Mouse (Mus musculus) activated CD4-positive, CD25-positive, alpha-beta regulatory T cell (primary cell): ENCODE results near the gene Ccdc182. TPM values are rescaled to one million over a fixed set of nuclear protein-coding genes. Genes with fewer than 3 reads are reported as not detected.

Experiments used
- polyA plus RNA-seq, 2 experiments: library from polyadenylated mRNA; unstranded; fragments of 100-300 nt; shearing (Covaris generic); gene quantifications; one replicate each; pipeline ENCODE4 v1.2.1; 2017

Gene Ccdc182
- polyA plus RNA-seq = not detected

DNA sequence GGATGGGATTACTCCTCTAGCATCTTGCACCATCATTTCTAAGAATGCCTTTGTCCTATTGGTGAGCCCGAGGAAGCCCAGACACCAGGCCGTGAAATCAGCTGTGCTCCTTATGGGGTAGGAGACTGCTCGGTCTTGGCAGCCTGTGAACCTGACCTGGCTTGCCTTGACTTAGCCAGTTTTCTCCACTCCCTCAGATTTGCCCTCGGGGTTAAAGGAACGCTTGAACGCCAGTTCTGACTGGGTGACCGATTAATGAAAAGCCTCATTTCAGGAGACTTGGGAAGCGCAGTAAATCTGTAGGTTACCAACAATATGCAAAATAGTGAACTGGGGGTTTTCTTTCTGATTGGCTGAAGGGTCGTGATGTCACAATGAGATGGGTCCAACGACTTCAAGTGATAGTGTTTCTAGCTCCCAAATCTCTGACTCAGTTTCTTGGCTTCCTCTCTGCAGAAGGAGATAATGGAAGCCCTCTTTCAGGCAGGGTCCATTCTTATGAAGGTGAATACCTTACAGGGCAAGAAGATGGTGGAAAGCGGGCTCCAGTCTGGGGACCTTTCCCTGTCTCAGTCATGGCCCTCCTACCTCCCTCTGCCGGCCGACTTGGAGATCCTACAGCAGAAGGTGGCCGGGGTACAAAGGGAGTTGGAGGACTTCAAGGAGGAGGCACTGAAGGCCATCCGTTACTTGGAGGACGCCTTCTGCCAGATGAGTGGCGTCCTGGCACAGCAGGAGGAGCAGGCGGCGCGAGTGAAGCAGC is at the start of gene Ccdc182:
TSS of gene Ccdc182 (plus strand) at position 428 of the 763 bp plus-strand sequence.

Other genes starting within 250 kb of the Ccdc182 start
- 100 to 1,000 TPM; 245 to 271 TPM for gene Srsf1, start 246.7 kb upstream of the Ccdc182 start, polyA plus RNA-seq
- gene Vezf1, start 225.8 kb upstream of the Ccdc182 start, polyA plus RNA-seq = 10 to 100 TPM; 37.1 to 40.2 TPM
- 1 to 10 TPM; 5.4 to 6.7 TPM for gene Cuedc1, start 196.0 kb upstream of the Ccdc182 start, polyA plus RNA-seq
- 100 to 1,000 TPM in 1 of 2 experiments, 10 to 100 TPM in 1; 91.9 to 101 TPM for gene Mrps23, start 89.7 kb upstream of the Ccdc182 start, polyA plus RNA-seq